Mouse (Mus musculus) ES-E14 (cell line): ENCODE measurements around the gene Zmiz1. TPM values are rescaled to one million over a fixed set of nuclear protein-coding genes. Genes with fewer than 3 reads are reported as not detected.

Experiments used
- DNase-seq: peaks from one replicate; pipeline ENCODE4 v3.0.0-alpha.2; 2013; ENCODE audit warnings: low read depth, low spot score
- H3K27ac ChIP-seq: 2 replicates; pipeline ENCODE4 v1.5.1; 2012; ENCODE audit warnings: low read depth, mild to moderate bottlenecking, low read length, moderate library complexity, mixed read lengths; ENCODE audit not compliant: poor library complexity, insufficient read depth, severe bottlenecking
- H3K36me3 ChIP-seq: 2 replicates; pipeline ENCODE4 v1.6.1; 2012; ENCODE audit warnings: mild to moderate bottlenecking, low read length, moderate library complexity, mixed read lengths; ENCODE audit not compliant: control insufficient read depth, poor library complexity, insufficient read depth, severe bottlenecking
- H3K4me1 ChIP-seq, 2 experiments: fragments of 150-350 bp in 1 of 2; sonication (generic) in 1 of 2; 2 replicates each; pipeline ENCODE4 v1.6.1; 2012; ENCODE audit warnings: low read length in 2 of 2, mild to moderate bottlenecking in 1 of 2, mixed read lengths in 1 of 2; ENCODE audit not compliant: control insufficient read depth in 2 of 2, insufficient read depth in 2 of 2, poor library complexity in 1 of 2
- H3K4me3 ChIP-seq, 2 experiments: fragments of 150-350 bp in 1 of 2; sonication (generic) in 1 of 2; 2 replicates each; pipeline ENCODE4 v1.5.1; 2012; ENCODE audit warnings: low read length in 2 of 2, low read depth in 1 of 2, mild to moderate bottlenecking in 1 of 2, mixed read lengths in 1 of 2; ENCODE audit not compliant: insufficient read depth in 1 of 2, poor library complexity in 1 of 2, severe bottlenecking in 1 of 2
- H3K9ac ChIP-seq: 2 replicates; pipeline ENCODE4 v1.6.1; 2012; ENCODE audit warnings: low read depth, mild to moderate bottlenecking, low read length, mixed read lengths; ENCODE audit not compliant: poor library complexity, insufficient read depth, severe bottlenecking
- H3K9me3 ChIP-seq: fragments of 150-350 bp; sonication (generic); 2 replicates; pipeline ENCODE4 v1.6.1; 2012; ENCODE audit warnings: low read depth, mild to moderate bottlenecking, low read length; ENCODE audit not compliant: control insufficient read depth, insufficient read depth
- CHD2 ChIP-seq: IDR thresholded peaks from 2 replicates; pipeline ENCODE4 v1.6.1; 2014; ENCODE audit warnings: mild to moderate bottlenecking, low read depth, low read length, inconsistent platforms
- HCFC1 ChIP-seq: IDR thresholded peaks from 2 replicates; pipeline ENCODE4 v1.6.1; 2012; ENCODE audit warnings: low read length, inconsistent platforms, borderline replicate concordance; ENCODE audit not compliant: insufficient read depth
- MAFK ChIP-seq: IDR thresholded peaks from 2 replicates; pipeline ENCODE4 v1.6.1; 2014; ENCODE audit warnings: mild to moderate bottlenecking, low read depth, low read length, inconsistent platforms; ENCODE audit not compliant: insufficient read depth
- ZC3H11A ChIP-seq: IDR thresholded peaks from 2 replicates; pipeline ENCODE4 v1.6.1; 2012; ENCODE audit warnings: low read depth, mild to moderate bottlenecking, inconsistent platforms, low read length, borderline replicate concordance
- ZNF384 ChIP-seq: IDR thresholded peaks from 2 replicates; pipeline ENCODE4 v1.6.1; 2012; ENCODE audit warnings: low read depth, low read length, inconsistent platforms
- in situ Hi-C, 2 experiments: fragments of 600-800 bp; cut with MboI; formaldehyde crosslinking; loops; one replicate each; pipeline ENCODE4 v1.15.1; 2025; ENCODE audit warnings: low sequenced_read_pairs in 2 of 2, inconsistent platforms in 1 of 2; ENCODE audit not compliant: unreplicated experiment in 2 of 2
- total RNA-seq: library from RNA; depleted of rRNA; stranded (reverse); fragments of 300-350 nt; gene quantifications from 2 replicates; pipeline ENCODE4 v1.2.3, GENCODE M21; 2012

Zmiz1 gene
- total RNA-seq, 1 experiment, result 16.9 TPM

DNA sequence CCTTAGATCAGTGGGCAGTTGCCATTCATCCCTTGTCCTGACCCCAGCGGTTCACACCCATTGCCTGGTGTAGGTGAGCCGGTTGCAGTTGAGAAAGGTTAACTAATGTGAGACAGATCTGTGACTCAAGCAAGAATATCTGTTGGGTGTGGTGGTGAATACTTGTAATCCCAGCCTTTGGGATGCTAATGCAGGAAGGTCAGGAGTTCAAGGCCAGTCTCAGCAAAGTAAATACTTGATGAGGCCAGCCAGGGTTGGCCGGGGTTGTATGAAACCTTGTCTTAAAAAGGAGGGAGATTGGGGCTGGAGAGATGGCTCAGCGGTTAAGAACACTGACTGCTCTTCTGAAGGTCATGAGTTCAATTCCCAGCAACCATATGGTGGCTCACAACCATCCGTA lies 132.0 kb downstream of the Zmiz1 start:
- peak; percentile 94 for DNase-seq
- TF ChIP-seq CHD2, result peak; percentile 63; the same call in 1 of the 2 replicates
- no peak for TF ChIP-seq HCFC1
- H3K36me3 ChIP-seq, result no peaks in the 10 kb centered on the region; the same call in 1 of the 2 replicates
- peak overlapping the region in 1 of 2 experiments; percentile 47; a peak in 3 of 4 replicates for H3K4me3 ChIP-seq
- H3K9ac ChIP-seq, result peak overlapping the region; percentile 23; the same call in 1 of the 2 replicates
- H3K4me1 ChIP-seq, result peaks cover 13 to 53% of the 10 kb centered on the region in 2 experiments
- H3K27ac ChIP-seq, result no peak overlapping the region; the same call in 1 of the 2 replicates
- in situ Hi-C loops, result no loop called here
- H3K9me3 ChIP-seq, result no peaks in the 10 kb centered on the region

DNA sequence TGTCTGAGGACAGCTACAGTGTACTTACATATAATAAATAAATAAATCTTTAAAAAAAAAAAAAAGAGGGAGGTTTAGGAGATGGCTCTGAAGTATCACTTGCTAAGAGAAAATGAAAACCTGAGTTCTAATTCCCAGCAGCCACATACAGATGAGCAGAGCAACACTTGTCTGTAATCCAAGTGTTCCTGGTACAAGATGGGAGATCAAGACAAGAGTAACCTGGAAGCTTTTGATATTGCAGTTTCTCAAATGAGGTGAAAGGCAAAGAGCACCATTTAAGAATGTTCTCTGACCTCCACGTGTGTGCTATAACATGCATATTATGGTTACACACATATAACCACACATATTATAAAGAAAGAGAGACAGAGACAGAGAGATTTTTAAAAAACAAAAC lies 132.4 kb downstream of the Zmiz1 start:
- no peak for DNase-seq
- Histone ChIP-seq H3K9ac (no peak overlapping the region), H3K27ac (no peak overlapping the region), H3K36me3 (no peaks in the 10 kb centered on the region; the same call in 1 of the 2 replicates), H3K4me3 (no peak overlapping the region), H3K9me3 (no peaks in the 10 kb centered on the region), H3K4me1 (peaks cover 10 to 52% of the 10 kb centered on the region in 2 experiments)
- TF ChIP-seq MAFK (no peak), ZNF384 (peak; percentile 52; the same call in 1 of the 2 replicates)
- in situ Hi-C loops, result no loop called here

DNA sequence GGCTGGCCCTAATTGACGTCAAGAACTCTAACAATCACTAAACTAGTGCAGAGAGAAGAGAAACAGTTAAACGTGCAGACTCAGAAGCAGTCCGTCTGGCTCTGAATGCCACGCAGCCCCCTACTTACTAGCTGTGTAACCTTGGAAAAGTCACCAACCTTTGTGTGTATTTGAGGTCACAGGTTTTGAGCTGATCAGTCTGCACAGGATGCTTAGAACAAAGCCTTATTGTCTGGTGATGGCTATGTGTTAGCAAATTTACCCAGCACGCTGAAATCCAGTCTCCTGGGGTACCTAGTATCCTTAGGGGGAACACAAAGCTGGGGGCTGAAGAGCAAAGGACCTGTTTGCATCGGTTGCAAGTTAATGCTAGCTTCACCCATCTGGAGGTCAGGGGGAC lies 133.5 kb downstream of the Zmiz1 start:
- peaks cover 10 to 41% of the 10 kb centered on the region in 2 experiments for H3K4me1 ChIP-seq
- H3K9ac ChIP-seq, result no peak overlapping the region
- no peak for DNase-seq
- H3K4me3 ChIP-seq, result no peak overlapping the region
- TF ChIP-seq ZC3H11A, result no peak
- no peak for TF ChIP-seq HCFC1
- TF ChIP-seq ZNF384, result no peak
- TF ChIP-seq MAFK, result no peak
- H3K9me3 ChIP-seq, result no peaks in the 10 kb centered on the region
- in situ Hi-C loops, result no loop called here
- no peak overlapping the region for H3K27ac ChIP-seq
- no peaks in the 10 kb centered on the region for H3K36me3 ChIP-seq

DNA sequence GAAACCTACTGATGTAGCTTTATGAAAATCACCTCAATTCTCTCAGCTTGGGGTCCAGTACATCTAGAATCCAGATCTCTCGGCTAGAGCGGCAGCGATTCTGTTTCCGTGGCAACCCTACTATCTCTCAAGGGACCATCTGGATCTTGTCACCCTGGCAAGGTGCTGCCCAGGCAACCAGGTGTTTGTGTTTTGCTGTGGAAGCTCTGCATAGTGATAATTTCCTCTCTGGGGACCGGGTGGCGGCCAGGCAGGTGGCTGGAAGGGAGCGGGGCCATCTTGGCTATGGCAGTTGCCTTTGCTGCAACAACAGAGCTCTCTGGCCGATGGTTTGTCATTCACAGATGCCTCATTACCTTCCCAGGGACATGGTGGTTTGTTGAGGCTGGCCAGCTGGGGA lies 134.9 kb downstream of the Zmiz1 start:
- in situ Hi-C loops, result no loop called here
- TF ChIP-seq ZC3H11A (no peak), MAFK (no peak), CHD2 (no peak), HCFC1 (no peak)
- Histone ChIP-seq H3K27ac (no peak overlapping the region), H3K9ac (no peak overlapping the region), H3K9me3 (no peaks in the 10 kb centered on the region), H3K4me3 (no peak overlapping the region), H3K4me1 (peaks cover 7 to 34% of the 10 kb centered on the region in 2 experiments), H3K36me3 (no peaks in the 10 kb centered on the region)
- no peak for DNase-seq

DNA sequence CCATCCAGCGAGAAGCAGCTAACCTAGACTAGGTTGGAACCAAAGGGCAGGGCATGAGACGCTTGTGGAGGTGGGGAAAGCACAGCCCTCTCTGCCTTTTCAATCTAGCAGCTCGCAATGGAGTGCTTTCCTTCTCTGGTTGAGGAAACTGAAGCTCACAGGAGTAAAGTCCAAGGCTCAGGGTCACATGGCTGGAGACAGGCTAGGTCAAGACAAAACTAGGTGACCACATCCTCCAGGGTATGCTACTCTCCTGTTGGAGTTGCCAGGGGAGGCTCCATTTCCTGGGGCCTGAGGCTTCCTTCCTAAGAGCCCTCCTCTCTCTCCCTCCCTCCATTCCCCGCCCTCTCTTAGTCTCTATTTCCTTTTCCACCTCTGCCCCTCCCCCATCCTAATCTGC lies 135.6 kb downstream of the Zmiz1 start:
- H3K9ac ChIP-seq, result peak overlapping the region; percentile 10; the same call in 1 of the 2 replicates
- no peaks in the 10 kb centered on the region for H3K36me3 ChIP-seq
- no peaks in the 10 kb centered on the region for H3K9me3 ChIP-seq
- no peak overlapping the region for H3K27ac ChIP-seq
- no peak for TF ChIP-seq HCFC1
- TF ChIP-seq CHD2, result no peak
- TF ChIP-seq MAFK, result no peak
- no peak for TF ChIP-seq ZNF384
- TF ChIP-seq ZC3H11A, result no peak
- DNase-seq, result no peak
- H3K4me3 ChIP-seq, result no peak overlapping the region
- peaks cover 7 to 28% of the 10 kb centered on the region in 2 experiments for H3K4me1 ChIP-seq
- in situ Hi-C loops, result no loop called here
